Mouse (Mus musculus) MEL-GATA-1-ER (cell line): ENCODE data around the gene Slit3.

Source experiments
- DNase-seq: peaks from one replicate; pipeline ENCODE4 v3.0.0-alpha.2; 2012; ENCODE audit warnings: low read depth; ENCODE audit errors: extremely low read depth

Slit3 gene

GRCm38 (mm10) chr11:35124489-35125107, 3.6 kb downstream of the Slit3 start:
- DNase-seq = no peak

GRCm38 (mm10) chr11:35125108-35125490, 4.1 kb downstream of the Slit3 start:
- no peak for DNase-seq

DNA sequence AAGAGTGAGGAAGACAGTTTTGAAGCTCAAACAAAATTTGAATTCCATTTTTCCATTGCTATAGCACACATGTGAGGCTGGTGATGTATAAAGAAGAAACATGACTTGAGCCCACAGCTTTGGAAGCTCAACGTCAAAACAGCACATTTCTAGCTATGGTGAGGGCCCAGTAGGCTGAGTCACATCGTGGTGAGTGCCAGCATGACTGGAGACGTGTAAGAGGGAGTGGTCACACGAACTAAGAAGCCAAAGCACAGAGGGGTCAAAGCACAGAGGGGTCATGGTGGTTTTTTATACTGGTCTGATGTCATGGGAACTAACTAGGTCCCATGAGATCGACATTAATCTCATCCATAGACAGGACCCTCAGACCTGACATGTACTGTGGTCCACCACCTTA, 10.7 kb downstream of the Slit3 start:
- DNase-seq = no peak

GRCm38 (mm10) chr11:35136625-35137024, 15.6 kb downstream of the Slit3 start:
- no peak for DNase-seq

GRCm38 (mm10) chr11:35140092-35140491, 19.1 kb downstream of the Slit3 start:
- DNase-seq = no peak

DNA sequence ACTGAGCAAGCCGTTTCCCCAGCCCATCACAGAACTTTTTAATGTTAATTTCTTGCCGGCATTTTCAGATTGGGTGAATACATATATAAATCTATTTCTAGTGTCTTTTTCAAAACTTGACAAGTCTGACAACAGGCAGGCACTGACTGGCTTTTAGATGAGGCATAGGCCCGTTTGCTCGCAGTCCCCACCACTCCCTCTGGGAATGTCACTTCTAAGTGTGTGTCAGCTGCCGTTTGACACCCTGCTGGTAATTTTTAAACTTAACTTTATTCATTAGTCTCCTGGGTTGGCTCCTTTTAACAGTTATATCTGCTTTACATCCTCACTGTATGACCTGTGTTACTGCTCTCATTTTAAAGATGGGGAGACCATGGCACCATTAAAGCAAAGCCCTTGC, 21.2 kb downstream of the Slit3 start:
- no peak for DNase-seq

- DNase-seq = no peak
These were observed 21.8 kb downstream of the Slit3 start for GRCm38 (mm10) chr11:35142698-35143360.

- no peak for DNase-seq
These were observed 26.9 kb downstream of the Slit3 start for GRCm38 (mm10) chr11:35147818-35148445.

GRCm38 (mm10) chr11:35151539-35151951, 30.5 kb downstream of the Slit3 start:
- DNase-seq = no peak

DNA sequence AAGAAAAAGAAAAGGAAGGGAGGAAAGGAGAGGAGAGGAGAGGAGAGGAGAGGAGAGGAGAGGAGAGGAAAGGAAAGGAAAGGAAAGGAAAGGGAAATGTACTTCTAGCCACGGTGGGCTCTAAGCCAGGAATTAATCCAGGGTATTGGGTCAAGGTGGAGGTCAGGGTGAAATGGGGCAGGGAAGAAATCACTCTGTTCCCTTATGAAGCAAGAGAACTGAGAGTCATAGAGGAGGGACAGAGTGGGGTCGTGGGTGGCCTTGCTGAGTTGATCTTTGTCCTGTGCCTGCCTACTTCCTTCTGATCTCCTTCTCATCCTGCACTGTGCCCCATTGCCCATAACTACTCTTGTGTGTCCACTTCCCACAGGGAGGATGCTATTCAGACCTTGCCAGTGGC, 31.9 kb downstream of the Slit3 start:
- no peak for DNase-seq

- DNase-seq = no peak
These were observed 33.4 kb downstream of the Slit3 start for GRCm38 (mm10) chr11:35154449-35154848.

GRCm38 (mm10) chr11:35155281-35155680, 34.3 kb downstream of the Slit3 start:
- no peak for DNase-seq

GRCm38 (mm10) chr11:35156676-35157075, 35.7 kb downstream of the Slit3 start:
- no peak for DNase-seq

DNA sequence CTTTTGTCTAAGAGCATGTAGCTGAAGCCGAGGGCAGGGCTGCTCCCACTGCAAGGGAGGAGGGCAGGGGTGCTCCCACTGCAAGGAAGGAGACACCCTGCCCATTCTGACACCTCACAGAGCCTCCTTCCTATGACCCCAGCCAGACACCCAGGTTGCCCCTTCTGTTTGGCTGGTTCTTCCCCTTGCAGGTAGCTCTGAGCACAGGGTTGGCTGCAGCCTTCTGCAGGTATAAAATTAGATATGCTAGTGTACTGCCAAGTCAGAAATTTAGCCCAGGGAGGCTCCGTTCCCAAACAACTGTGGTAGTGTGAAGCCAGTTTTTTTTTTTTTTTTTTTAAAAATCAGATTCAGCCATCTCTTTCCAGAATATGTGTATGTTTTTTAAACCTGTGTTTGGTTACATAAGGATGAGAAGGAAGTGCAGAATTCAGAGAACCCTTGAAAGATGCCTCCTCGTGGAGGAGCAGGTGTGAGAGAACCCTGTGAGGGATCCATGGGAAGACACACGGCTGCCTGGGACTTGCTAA, 39.7 kb downstream of the Slit3 start:
- no peak for DNase-seq

- DNase-seq = no peak
These were observed 42.4 kb downstream of the Slit3 start for GRCm38 (mm10) chr11:35163396-35163795.

DNA sequence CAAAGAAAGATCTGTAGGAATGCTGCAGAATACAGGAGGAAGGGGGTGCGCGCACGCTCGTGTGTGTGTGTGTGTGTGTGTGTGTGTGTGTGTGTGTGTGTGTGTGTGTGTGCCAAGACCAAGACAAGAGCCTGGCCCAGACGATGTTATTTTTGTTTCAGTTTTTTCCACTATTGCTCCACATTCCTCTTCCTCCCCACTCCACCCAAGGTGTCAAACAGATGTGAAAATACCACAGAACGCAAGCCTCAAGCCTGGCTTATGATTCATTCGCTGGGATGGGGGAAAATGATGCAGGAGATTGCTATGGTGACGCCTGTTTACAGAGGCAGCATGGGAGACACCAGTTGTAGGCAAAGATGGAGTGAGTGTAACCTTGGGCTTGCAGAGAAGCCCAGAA, 46.2 kb downstream of the Slit3 start:
- DNase-seq = no peak

DNA sequence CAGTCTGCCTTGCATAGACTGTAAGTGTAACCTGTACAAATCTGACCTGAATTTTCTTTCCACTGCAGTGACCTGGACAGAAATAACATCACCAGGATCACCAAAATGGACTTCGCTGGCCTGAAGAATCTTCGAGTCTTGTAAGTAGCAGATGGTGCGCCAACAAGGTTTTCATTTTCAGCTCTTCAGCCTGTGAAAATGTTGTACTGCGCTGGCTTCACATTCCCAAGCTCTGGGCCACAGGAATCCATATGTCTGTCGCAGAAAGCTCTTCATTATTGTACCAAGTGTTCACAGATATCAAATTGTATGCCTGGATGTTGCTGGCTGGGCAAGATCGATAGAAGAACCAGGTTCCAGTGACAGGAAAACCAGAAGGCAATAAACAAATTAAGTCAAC, 50.5 kb downstream of the Slit3 start:
- no peak for DNase-seq

DNA sequence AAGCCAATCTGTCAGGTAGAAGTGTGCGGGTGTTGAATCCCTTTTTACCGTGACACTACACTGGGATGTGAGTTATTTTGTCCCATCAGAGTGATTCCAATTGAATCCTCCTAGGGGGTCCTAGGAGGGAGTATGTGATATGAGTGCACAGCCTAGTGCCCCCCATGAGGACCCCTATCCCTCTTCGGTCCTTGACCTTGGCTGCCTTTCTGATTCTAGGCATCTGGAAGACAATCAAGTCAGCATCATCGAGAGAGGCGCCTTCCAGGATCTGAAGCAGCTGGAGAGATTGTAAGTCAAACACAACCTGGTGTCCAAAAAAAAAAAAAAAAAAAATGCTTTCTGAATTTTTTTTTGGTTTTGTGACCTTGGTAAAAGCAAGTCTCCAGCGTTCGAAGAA, 56.5 kb downstream of the Slit3 start:
- no peak for DNase-seq

DNA sequence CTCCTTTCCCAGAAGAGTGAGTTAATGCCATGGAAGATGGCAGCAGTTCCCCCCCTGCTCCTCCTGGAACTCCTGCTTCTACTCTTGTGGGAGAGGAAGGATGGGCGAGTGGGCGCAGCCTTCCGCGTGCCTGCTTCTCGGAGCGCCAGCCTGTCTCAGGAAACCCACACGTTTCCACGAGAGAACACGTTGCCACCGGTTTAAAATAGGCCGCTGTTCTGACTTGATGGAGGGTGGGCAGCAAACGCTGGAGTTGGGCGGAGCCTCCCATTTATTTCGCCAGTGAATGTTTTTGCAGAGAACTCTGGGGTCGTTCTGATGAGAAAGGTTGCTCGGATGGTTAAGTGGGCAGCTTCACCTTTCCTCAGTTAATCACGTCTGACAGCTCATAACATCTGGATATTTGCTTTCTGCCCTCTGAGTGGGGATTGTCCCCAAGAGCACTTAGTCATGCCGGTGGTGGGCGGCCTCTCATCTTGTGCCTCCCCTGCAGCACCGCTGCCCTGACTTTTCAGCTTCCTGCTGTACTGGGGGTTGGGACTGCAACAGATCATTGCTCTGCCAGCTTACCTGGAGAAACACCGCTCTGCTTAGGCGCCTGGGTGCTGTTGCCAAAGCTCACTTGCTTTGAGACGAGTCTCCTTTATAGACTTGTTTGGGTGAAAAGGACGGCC, 57.3 kb downstream of the Slit3 start:
- no peak for DNase-seq

- DNase-seq = no peak
These were observed 58.3 kb downstream of the Slit3 start for GRCm38 (mm10) chr11:35179305-35179704.

DNA sequence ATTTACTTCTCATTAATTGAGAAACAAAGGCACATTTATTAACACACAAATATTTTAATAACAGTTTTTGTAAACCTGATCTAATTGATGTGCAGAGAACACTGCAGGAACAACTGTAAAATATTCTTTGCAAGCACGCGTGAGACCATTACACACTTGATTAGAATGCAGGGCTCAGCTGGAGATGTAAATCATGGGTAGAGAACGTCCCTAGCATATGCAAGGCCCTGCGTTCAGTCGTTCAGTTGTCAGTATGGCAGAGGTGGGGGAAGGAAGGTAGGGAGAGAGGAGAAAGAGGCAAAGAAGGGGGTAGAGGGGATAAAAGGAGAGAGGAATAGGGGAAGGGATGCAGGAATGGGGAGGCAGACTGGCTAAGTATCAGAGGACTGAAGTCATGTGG, 61.9 kb downstream of the Slit3 start:
- no peak for DNase-seq

GRCm38 (mm10) chr11:35194826-35195225, 73.8 kb downstream of the Slit3 start:
- no peak for DNase-seq
